Mouse (Mus musculus): ENCODE results near the gene Rwdd4a.

Gene Rwdd4a

DNA sequence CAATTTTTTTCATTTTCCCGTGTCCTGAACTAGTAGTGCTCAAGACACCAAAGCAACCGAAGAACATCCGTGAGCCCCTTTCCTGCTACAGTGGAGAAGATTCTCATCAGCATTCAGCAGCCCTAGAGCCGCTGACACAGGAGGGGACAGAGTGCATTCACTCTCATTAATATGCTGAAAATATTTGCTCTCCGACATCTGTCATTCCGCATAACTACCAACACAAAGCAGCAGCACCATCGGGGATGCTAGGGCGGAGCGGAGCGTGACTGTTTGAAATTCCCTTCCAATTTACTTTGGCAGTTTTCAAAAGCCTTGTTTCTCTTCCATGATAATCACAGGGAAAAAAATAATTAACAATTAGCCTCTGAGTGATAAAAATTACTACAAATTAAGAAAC lies 56.9 kb downstream of the Rwdd4a start:
- no peak for DNase-seq

DNA sequence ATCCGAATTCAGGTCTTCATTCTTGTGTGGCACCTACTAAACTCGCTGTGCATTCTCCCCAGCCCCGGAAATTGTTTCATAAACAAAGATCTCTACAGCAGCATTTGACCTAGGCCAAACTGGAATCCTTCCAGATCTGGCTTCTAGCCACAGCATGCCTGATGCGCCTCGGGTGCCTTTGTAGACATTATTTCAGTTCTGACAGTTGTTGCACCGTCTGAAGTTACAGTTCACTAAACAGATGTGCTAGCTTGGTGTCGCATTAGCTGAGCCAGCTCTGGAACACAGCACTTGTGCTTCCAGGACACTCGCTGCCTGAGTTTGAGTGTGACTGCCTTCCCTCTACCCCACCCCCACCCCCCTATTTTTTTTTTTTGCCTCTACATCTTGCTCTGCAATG lies 67.2 kb downstream of the Rwdd4a start:
- DNase-seq, result no peak
